Mouse (Mus musculus) cortical plate, adult 2 months (tissue): ENCODE data around the gene Miga2.

Experiments used
- CTCF ChIP-seq: fragments of 200-500 bp; IDR thresholded peaks from 2 replicates; pipeline ENCODE4 v1.5.1; 2011; ENCODE audit warnings: mild to moderate bottlenecking, control low read depth, low read length; ENCODE audit not compliant: insufficient read depth; ENCODE audit errors: extremely low read depth
- POLR2A ChIP-seq: fragments of 200-500 bp; IDR thresholded peaks from 2 replicates; pipeline ENCODE4 v1.6.1; 2011; ENCODE audit warnings: mild to moderate bottlenecking, low read length, control low read depth; ENCODE audit not compliant: insufficient read depth; ENCODE audit errors: extremely low read depth

GRCm38 (mm10) chr2:30403870-30404269 is 39.8 kb downstream of the Miga2 start:
- no peak for TF ChIP-seq POLR2A
- TF ChIP-seq CTCF = no peak
